In genomic region chr1:185364183-185364540, GRCm38 (mm10) we compare ENCODE assay signal across 8 mouse cellular contexts. TPM values are rescaled to one million over a fixed set of nuclear protein-coding genes. Genes with fewer than 3 reads are reported as not detected.
DNase-seq lines count a peak whose midpoint lies in the region; ATAC-seq lines count a peak whose summit lies in the region.

No protein-coding gene starts in this region.

- no peak for ATAC-seq in heart, embryonic 14.5 days (ENCODE audit: insufficient number of reproducible peaks, insufficient read depth, low FRiP score, low read depth)
- no peak for ATAC-seq in hindbrain, embryonic 15.5 days (ENCODE audit: low FRiP score, low read depth)
- ATAC-seq in midbrain, embryonic 15.5 days (replicated peaks), result no peak

- peak overlapping the region; percentile 97 to 99 for H3K4me3 ChIP-seq in heart, embryonic 14.5 days (ENCODE audit: control insufficient read depth in 1 of 2, insufficient read depth in 1 of 2, low read depth in 1 of 2, low read length in 2 of 2)
- H3K4me3 ChIP-seq in embryonic facial prominence, embryonic 10.5 days, result peak overlapping the region; percentile 100
- peak overlapping the region; percentile 70 for H3K4me3 ChIP-seq in hindbrain, embryonic 15.5 days
- peak overlapping the region; percentile 88 for H3K4me3 ChIP-seq in midbrain, embryonic 15.5 days

- H3K9me3 ChIP-seq in heart, embryonic 14.5 days (ENCODE audit: control insufficient read depth, low read length), result no peaks in the 10 kb centered on the region
- no peaks in the 10 kb centered on the region for H3K9me3 ChIP-seq in embryonic facial prominence, embryonic 10.5 days
- H3K9me3 ChIP-seq in hindbrain, embryonic 15.5 days, result no peaks in the 10 kb centered on the region
- H3K9me3 ChIP-seq in midbrain, embryonic 15.5 days, result no peaks in the 10 kb centered on the region

- peak overlapping the region; percentile 92 for H3K9ac ChIP-seq in heart, embryonic 14.5 days (ENCODE audit: low read length)
- H3K9ac ChIP-seq in hindbrain, embryonic 15.5 days, result peak overlapping the region; percentile 89
- H3K9ac ChIP-seq in midbrain, embryonic 15.5 days, result peak overlapping the region; percentile 73

- H3K4me2 ChIP-seq in heart, embryonic 14.5 days (ENCODE audit: low read length), result peak overlapping the region; percentile 88
- peak overlapping the region; percentile 84 for H3K4me2 ChIP-seq in hindbrain, embryonic 15.5 days
- H3K4me2 ChIP-seq in midbrain, embryonic 15.5 days, result peak overlapping the region; percentile 64

- H3K4me1 ChIP-seq in heart, embryonic 14.5 days (ENCODE audit: control insufficient read depth in 2 of 2, insufficient read depth in 2 of 2, low read length in 2 of 2), result peaks cover 4 to 18% of the 10 kb centered on the region in 2 experiments
- peaks cover 27% of the 10 kb centered on the region for H3K4me1 ChIP-seq in embryonic facial prominence, embryonic 10.5 days
- peaks cover 28% of the 10 kb centered on the region for H3K4me1 ChIP-seq in hindbrain, embryonic 15.5 days (replicated peaks)
- H3K4me1 ChIP-seq in midbrain, embryonic 15.5 days, result peaks cover 29% of the 10 kb centered on the region

- WGBS in heart, embryonic 14.5 days, result 6% methylated on average over 5 of the region's 6 CpGs
- WGBS in embryonic facial prominence, embryonic 10.5 days, result 51% methylated on average over 6 of the region's 6 CpGs
- 54% methylated on average over 6 of the region's 6 CpGs for WGBS in hindbrain, embryonic 15.5 days
- 37% methylated on average over 6 of the region's 6 CpGs for WGBS in midbrain, embryonic 15.5 days

- DNase-seq in heart, adult 8-10 months (ENCODE audit: low spot score), result no peak
- DNase-seq in embryonic facial prominence, embryonic 10.5 days (ENCODE audit: low spot score), result no peak
- no peak for DNase-seq in spleen, adult 18-20 months
- no peak for DNase-seq in right cerebral cortex, postnatal 10 days (ENCODE audit: low spot score in 2 of 2)
- DNase-seq in left cerebral cortex, adult 8-10 months (ENCODE audit: low spot score in 2 of 2), result no peak

- H3K27me3 ChIP-seq in heart, embryonic 14.5 days (ENCODE audit: control insufficient read depth, insufficient read depth, low read length), result no peaks in the 10 kb centered on the region
- no peaks in the 10 kb centered on the region for H3K27me3 ChIP-seq in embryonic facial prominence, embryonic 10.5 days (replicated peaks; ENCODE audit: low read depth, poor library complexity, severe bottlenecking)
- H3K27me3 ChIP-seq in hindbrain, embryonic 15.5 days, result no peaks in the 10 kb centered on the region
- H3K27me3 ChIP-seq in midbrain, embryonic 15.5 days (replicated peaks), result no peaks in the 10 kb centered on the region

- H3K27ac ChIP-seq in heart, embryonic 14.5 days (replicated peaks in 1 of 2; ENCODE audit: control insufficient read depth in 1 of 2, insufficient read depth in 1 of 2, low read depth in 2 of 2, low read length in 2 of 2), result peak overlapping the region; percentile 90 to 95
- peak overlapping the region; percentile 93; the same call in 1 of the 2 replicates for H3K27ac ChIP-seq in embryonic facial prominence, embryonic 10.5 days (replicated peaks)
- no peak overlapping the region for H3K27ac ChIP-seq in hindbrain, embryonic 15.5 days (replicated peaks)
- H3K27ac ChIP-seq in midbrain, embryonic 15.5 days, result no peak overlapping the region

- H3K36me3 ChIP-seq in heart, embryonic 14.5 days (ENCODE audit: control insufficient read depth, insufficient read depth, low read length), result peaks cover 26% of the 10 kb centered on the region
- H3K36me3 ChIP-seq in embryonic facial prominence, embryonic 10.5 days (replicated peaks), result peaks cover 26% of the 10 kb centered on the region
- H3K36me3 ChIP-seq in hindbrain, embryonic 15.5 days, result 0 out of 2 replicates have a peak, but pooled peaks cover 4% of the 10 kb centered on the region
- H3K36me3 ChIP-seq in midbrain, embryonic 15.5 days (replicated peaks), result 0 out of 2 replicates have a peak, but pooled peaks cover 5% of the 10 kb centered on the region

RNA-seq across cellular contexts. Expression of gene Eprs, which starts 1.3 kb away (rescaled TPM):
- polyA plus RNA-seq in heart, embryonic 14.5 days (2014; fragmentation: Nextera tagmentation; extraction: Ambion mirVana), result 103 TPM in 2 replicates
- total RNA-seq in heart, adult 8-10 months (2022), result 10 to 100 TPM; 75.6 to 98.6 (median 80.3) TPM
- polyA plus RNA-seq in embryonic facial prominence, embryonic 10.5 days (2016; fragmentation: Nextera tagmentation; extraction: Ambion mirVana), result 153 TPM in 2 replicates
- 122 and 136 TPM in 2 replicates for polyA plus RNA-seq in hindbrain, embryonic 15.5 days (2015; fragmentation: Nextera tagmentation; extraction: Ambion mirVana)
- 129 and 137 TPM in 2 replicates for polyA plus RNA-seq in midbrain, embryonic 15.5 days (2015; fragmentation: Nextera tagmentation; extraction: Ambion mirVana)
- total RNA-seq in left cerebral cortex, adult 8-10 months (2022), result 10 to 100 TPM; 61.0 to 75.5 (median 69.9) TPM

RNA-seq across cellular contexts. Expression of gene Bpnt1, which starts 32.2 kb away (rescaled TPM):
- polyA plus RNA-seq in heart, embryonic 14.5 days (2014; fragmentation: Nextera tagmentation; extraction: Ambion mirVana), result 24.1 and 25.4 TPM in 2 replicates
- total RNA-seq in heart, adult 8-10 months (2022), result 10 to 100 TPM; 21.7 to 37.3 (median 30.3) TPM
- polyA plus RNA-seq in embryonic facial prominence, embryonic 10.5 days (2016; fragmentation: Nextera tagmentation; extraction: Ambion mirVana), result 32.1 and 36.1 TPM in 2 replicates
- 57.2 and 60.1 TPM in 2 replicates for polyA plus RNA-seq in hindbrain, embryonic 15.5 days (2015; fragmentation: Nextera tagmentation; extraction: Ambion mirVana)
- 46.2 and 48.0 TPM in 2 replicates for polyA plus RNA-seq in midbrain, embryonic 15.5 days (2015; fragmentation: Nextera tagmentation; extraction: Ambion mirVana)
- 10 to 100 TPM; 66.3 to 80.0 (median 67.5) TPM for total RNA-seq in left cerebral cortex, adult 8-10 months (2022)

RNA-seq across cellular contexts. Expression of gene Iars2, which starts 35.0 kb away (rescaled TPM):
- polyA plus RNA-seq in heart, embryonic 14.5 days (2014; fragmentation: Nextera tagmentation; extraction: Ambion mirVana), result 43.9 and 46.6 TPM in 2 replicates
- 10 to 100 TPM; 77.9 to 85.2 (median 83.3) TPM for total RNA-seq in heart, adult 8-10 months (2022)
- polyA plus RNA-seq in embryonic facial prominence, embryonic 10.5 days (2016; fragmentation: Nextera tagmentation; extraction: Ambion mirVana), result 25.0 and 26.9 TPM in 2 replicates
- 18.8 and 19.6 TPM in 2 replicates for polyA plus RNA-seq in hindbrain, embryonic 15.5 days (2015; fragmentation: Nextera tagmentation; extraction: Ambion mirVana)
- 18.3 and 20.2 TPM in 2 replicates for polyA plus RNA-seq in midbrain, embryonic 15.5 days (2015; fragmentation: Nextera tagmentation; extraction: Ambion mirVana)
- total RNA-seq in left cerebral cortex, adult 8-10 months (2022), result 10 to 100 TPM; 34.0 to 36.4 (median 35.2) TPM

Comparison
In these comparisons a context has a peak if more than half of its experiments do, and no peak if none do; other contexts are left out.
1. H3K27ac ChIP-seq: peak in heart, embryonic 14.5 days (2 of 2) and embryonic facial prominence, embryonic 10.5 days (single experiment); none in hindbrain, embryonic 15.5 days (single experiment) and midbrain, embryonic 15.5 days (single experiment).
2. Peak in every context shown above with its lines, with median percentiles within 50 percentile points of each other: H3K4me2 ChIP-seq, H3K4me3 ChIP-seq and H3K9ac ChIP-seq.